Mouse (Mus musculus) limb, embryonic 12.5 days (tissue): Measurements from ENCODE around the gene Glp2r. TPM values are rescaled to one million over a fixed set of nuclear protein-coding genes. Genes with fewer than 3 reads are reported as not detected.

ENCODE experiments used
- ATAC-seq: fragments of 200-750 bp; cut with Nextera tagmentation; 2 replicates; pipeline ENCODE4 v1.8.0; 2017; ENCODE audit warnings: low read depth, moderate TSS enrichment; ENCODE audit not compliant: insufficient number of reproducible peaks, insufficient read depth, low FRiP score, low TSS enrichment
- H3K27ac ChIP-seq: fragments of 300-500 bp; sonication (generic); 2 replicates; pipeline ENCODE4 v1.5.1; 2016; ENCODE audit warnings: mild to moderate bottlenecking, moderate library complexity
- H3K27me3 ChIP-seq: fragments of 300-500 bp; sonication (generic); 2 replicates; pipeline ENCODE4 v1.6.1; 2016; ENCODE audit warnings: mild to moderate bottlenecking, moderate library complexity
- H3K36me3 ChIP-seq: fragments of 300-500 bp; sonication (generic); 2 replicates; pipeline ENCODE4 v1.6.1; 2016; ENCODE audit warnings: mild to moderate bottlenecking, moderate library complexity
- H3K4me1 ChIP-seq: fragments of 300-500 bp; sonication (generic); replicated peaks from 2 replicates; pipeline ENCODE4 v1.6.1; 2016
- H3K4me2 ChIP-seq: fragments of 300-500 bp; sonication (generic); 2 replicates; pipeline ENCODE4 v1.6.1; 2016; ENCODE audit warnings: mild to moderate bottlenecking, moderate library complexity
- H3K4me3 ChIP-seq: fragments of 300-500 bp; sonication (generic); replicated peaks from 2 replicates; pipeline ENCODE4 v1.5.1; 2016; ENCODE audit warnings: mild to moderate bottlenecking
- H3K9ac ChIP-seq: fragments of 300-500 bp; sonication (generic); replicated peaks from 2 replicates; pipeline ENCODE4 v1.6.1; 2016; ENCODE audit warnings: mild to moderate bottlenecking, moderate library complexity
- H3K9me3 ChIP-seq: fragments of 300-500 bp; sonication (generic); 2 replicates; pipeline ENCODE4 v1.6.1; 2016; ENCODE audit warnings: mild to moderate bottlenecking, moderate library complexity
- WGBS: fragments of 180-500 bp; shearing (Covaris S2); methylation state at CpG from one replicate; pipeline ENCODE4 v1.1.7; 2016; 5-methylcytosine and 5-hydroxymethylcytosine counted together
- polyA plus RNA-seq: library from polyadenylated mRNA; unstranded; fragments of >200 nt; fragmentation: Nextera tagmentation; extraction: Ambion mirVana; gene quantifications from 2 replicates; pipeline ENCODE4 v1.2.1, GENCODE M21; 2016

The Glp2r gene
- polyA plus RNA-seq, 1 experiment from 2014 or later = not detected

GRCm38 (mm10) chr11:67657685-67658382 lies 113.1 kb downstream of the Glp2r start:
- Histone ChIP-seq H3K9me3 (no peaks in the 10 kb centered on the region), H3K4me3 (no peak overlapping the region), H3K9ac (no peak overlapping the region), H3K36me3 (no peaks in the 10 kb centered on the region), H3K27ac (no peak overlapping the region), H3K4me1 (peaks cover 5% of the 10 kb centered on the region), H3K4me2 (no peak overlapping the region), H3K27me3 (no peaks in the 10 kb centered on the region; the same call in 1 of the 2 replicates)
- WGBS = 38% methylated on average over 11 of the region's 11 CpGs
- ATAC-seq = no peak

DNA sequence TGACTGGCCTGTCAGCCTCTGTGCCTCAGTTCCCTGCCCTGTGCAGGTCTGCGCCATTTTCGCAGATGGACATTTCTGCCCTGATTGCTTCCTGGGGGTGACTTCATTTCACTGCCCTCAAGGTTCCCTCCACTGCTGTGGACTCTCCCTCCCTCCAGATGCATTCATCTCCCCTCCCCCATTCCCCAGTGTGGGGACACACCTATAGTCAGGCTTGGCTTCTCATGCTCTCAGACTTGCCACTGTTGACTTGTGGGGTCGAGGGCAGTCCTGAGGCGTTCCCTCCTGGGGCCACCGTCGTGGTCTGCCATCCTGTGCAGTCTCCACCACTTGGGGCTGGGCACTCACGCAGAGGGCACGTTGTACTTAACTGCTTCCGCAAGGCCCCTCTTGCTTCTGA lies 114.1 kb downstream of the Glp2r start:
- Histone ChIP-seq H3K4me1 (peaks cover 13% of the 10 kb centered on the region), H3K4me3 (no peak overlapping the region), H3K27me3 (no peaks in the 10 kb centered on the region; the same call in 1 of the 2 replicates), H3K9ac (no peak overlapping the region), H3K9me3 (no peaks in the 10 kb centered on the region), H3K27ac (no peak overlapping the region), H3K36me3 (no peaks in the 10 kb centered on the region), H3K4me2 (no peak overlapping the region)
- ATAC-seq = no peak
- WGBS = 92% methylated on average over 9 of the region's 9 CpGs

DNA sequence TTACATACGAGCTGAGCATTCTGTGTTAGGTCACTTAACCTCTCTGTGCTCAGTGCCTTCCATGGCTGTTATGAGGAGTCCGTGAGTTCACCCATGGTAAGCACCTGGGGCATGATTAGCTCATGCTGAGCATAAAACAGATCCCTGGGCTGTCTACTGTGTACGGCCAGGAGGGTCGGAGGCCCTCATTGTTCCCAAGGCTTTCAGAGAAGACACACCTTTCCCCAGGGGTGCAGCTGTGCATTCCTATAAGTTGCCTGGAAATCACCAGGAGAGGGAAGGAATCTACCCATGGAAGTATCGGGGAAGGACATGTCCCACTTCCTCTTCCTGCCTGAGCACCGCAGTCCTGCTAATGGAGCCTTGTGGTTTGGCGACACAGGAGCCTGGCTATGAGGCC lies 114.6 kb downstream of the Glp2r start:
- Histone ChIP-seq H3K4me3 (no peak overlapping the region), H3K9ac (no peak overlapping the region), H3K36me3 (no peaks in the 10 kb centered on the region), H3K4me2 (no peak overlapping the region), H3K9me3 (no peaks in the 10 kb centered on the region), H3K4me1 (peaks cover 13% of the 10 kb centered on the region), H3K27me3 (no peaks in the 10 kb centered on the region; the same call in 1 of the 2 replicates), H3K27ac (no peak overlapping the region)
- 83% methylated on average over 7 of the region's 7 CpGs for WGBS
- ATAC-seq = no peak

DNA sequence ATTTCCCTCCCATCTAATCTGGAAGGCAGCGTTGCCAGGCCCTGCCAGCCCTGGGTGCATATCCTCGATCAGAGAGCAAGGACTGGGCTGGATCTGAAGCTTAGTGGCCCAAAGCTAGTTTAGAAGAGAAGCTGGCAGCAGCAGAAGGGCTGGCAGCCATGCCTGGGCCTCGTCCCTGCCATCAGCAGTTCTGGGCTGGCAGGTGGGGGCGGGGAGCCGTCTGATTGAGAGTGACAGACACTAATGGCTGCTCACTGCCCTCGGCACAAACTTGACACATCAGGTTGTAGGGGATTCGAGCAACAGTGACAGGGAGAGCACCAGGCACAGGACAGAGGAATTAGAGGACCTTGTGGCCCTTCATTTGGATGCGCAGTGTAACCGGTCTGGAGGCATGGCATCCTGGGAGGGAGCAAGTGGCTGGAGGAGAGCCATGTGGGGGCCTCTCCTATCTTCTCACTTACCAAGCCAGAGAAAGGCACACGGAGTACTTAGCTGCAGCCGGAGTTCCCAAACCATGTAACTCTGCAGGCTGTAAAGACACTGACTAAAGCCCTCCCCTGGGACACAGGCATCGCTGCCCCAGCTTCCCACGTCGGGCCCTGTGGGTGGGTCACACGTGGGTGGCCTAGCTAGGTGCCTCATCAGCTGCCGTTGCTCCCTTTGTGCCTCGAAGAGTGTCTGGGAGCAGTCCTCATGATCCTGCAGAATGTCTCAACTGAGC lies 115.6 kb downstream of the Glp2r start:
- Histone ChIP-seq H3K4me1 (peaks cover 13% of the 10 kb centered on the region), H3K36me3 (no peaks in the 10 kb centered on the region), H3K4me2 (no peak overlapping the region), H3K4me3 (no peak overlapping the region), H3K9ac (no peak overlapping the region), H3K27ac (no peak overlapping the region), H3K9me3 (no peaks in the 10 kb centered on the region), H3K27me3 (0 out of 2 replicates have a peak, but pooled peaks cover 4% of the 10 kb centered on the region)
- no peak for ATAC-seq
- 69% methylated on average over 17 of the region's 17 CpGs for WGBS

DNA sequence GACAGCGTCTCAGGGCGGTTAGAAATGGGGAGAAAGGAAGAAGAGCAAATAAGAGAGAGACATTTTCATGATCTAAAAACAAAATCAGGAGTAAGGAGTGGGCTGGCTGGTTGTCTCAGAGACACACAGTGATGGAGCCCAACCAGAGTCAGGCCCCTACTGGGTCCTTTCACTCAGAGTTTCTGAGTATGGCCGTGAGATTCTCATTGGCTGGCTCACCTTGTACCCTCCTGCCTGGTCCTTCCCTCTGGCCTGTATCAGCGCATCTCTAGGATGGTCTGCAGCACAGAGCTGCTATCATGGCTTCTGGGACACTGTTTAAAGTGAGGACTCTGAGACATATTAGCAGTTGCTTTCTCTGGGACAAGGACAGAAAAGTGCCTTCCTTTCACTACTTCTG lies 116.4 kb downstream of the Glp2r start:
- H3K4me2 ChIP-seq = no peak overlapping the region
- 83% methylated on average over 4 of the region's 4 CpGs for WGBS

DNA sequence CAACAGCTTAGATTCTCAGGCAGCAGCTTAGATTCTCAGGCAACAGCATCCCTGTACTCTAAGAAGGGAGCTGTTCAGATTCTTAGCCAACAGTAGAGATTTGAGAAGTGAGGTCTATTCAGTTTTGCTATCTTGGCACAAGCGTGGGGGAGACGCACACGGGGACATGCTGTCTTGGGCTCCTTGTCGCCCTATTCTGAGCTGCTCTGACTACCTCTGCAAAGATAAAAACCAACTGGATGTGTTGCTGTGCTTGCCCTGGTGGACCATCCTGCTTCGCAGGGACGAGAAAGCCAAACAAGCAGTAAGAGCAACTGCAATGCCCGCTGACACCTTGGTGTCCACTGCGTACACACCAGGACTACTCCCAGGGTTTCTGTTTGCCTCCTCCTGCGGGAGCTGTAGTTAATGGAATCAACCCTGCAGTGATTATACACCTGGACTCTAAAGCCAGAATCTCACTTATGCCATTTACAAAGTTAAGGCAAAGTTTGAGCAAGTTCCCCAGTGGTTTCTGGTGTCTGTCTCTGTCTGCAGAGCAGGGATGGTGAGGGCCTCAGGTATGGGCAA lies 117.3 kb downstream of the Glp2r start:
- H3K27ac ChIP-seq = no peak overlapping the region
- H3K9me3 ChIP-seq = no peaks in the 10 kb centered on the region
- H3K4me3 ChIP-seq = no peak overlapping the region
- peaks cover 13% of the 10 kb centered on the region for H3K4me1 ChIP-seq
- WGBS = 92% methylated on average over 9 of the region's 9 CpGs
- no peak overlapping the region for H3K4me2 ChIP-seq
- no peaks in the 10 kb centered on the region for H3K36me3 ChIP-seq
- H3K9ac ChIP-seq = no peak overlapping the region
- no peak for ATAC-seq
- H3K27me3 ChIP-seq = 0 out of 2 replicates have a peak, but pooled peaks cover 4% of the 10 kb centered on the region

More for the DNA sequence above, 116.4 kb downstream of the Glp2r start:
- H3K27ac ChIP-seq = no peak overlapping the region
- 0 out of 2 replicates have a peak, but pooled peaks cover 4% of the 10 kb centered on the region for H3K27me3 ChIP-seq
- peaks cover 13% of the 10 kb centered on the region for H3K4me1 ChIP-seq
- H3K9me3 ChIP-seq = no peaks in the 10 kb centered on the region
- no peak overlapping the region for H3K4me3 ChIP-seq
- no peak overlapping the region for H3K9ac ChIP-seq
- no peaks in the 10 kb centered on the region for H3K36me3 ChIP-seq
- ATAC-seq = no peak

DNA sequence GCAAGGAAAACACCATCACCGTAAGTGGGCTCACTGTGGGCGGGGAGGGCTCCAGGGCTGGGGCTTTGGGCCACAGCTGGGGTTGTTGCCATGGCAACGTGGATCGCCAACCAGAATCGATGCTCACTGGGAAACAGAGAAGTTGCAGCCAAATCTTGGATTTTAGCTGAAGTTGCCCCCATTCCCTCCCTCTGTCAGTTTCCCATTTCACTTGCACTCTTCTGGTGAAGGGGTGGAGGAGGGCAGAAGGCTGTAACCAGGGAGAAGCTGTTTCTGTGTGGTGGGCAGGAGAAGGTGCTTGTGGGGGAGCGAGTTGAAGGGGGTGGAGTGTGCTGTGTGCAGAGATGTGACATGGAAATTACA lies 118.1 kb downstream of the Glp2r start:
- no peaks in the 10 kb centered on the region for H3K36me3 ChIP-seq
- H3K27me3 ChIP-seq = 0 out of 2 replicates have a peak, but pooled peaks cover 4% of the 10 kb centered on the region
- H3K9me3 ChIP-seq = no peaks in the 10 kb centered on the region
- no peak overlapping the region for H3K27ac ChIP-seq
- H3K4me2 ChIP-seq = peak overlapping the region; percentile 43
- WGBS = 36% methylated on average over 6 of the region's 6 CpGs
- ATAC-seq = no peak
- no peak overlapping the region; the same call in 1 of the 2 replicates for H3K4me3 ChIP-seq
- H3K4me1 ChIP-seq = peaks cover 13% of the 10 kb centered on the region
- H3K9ac ChIP-seq = no peak overlapping the region

DNA sequence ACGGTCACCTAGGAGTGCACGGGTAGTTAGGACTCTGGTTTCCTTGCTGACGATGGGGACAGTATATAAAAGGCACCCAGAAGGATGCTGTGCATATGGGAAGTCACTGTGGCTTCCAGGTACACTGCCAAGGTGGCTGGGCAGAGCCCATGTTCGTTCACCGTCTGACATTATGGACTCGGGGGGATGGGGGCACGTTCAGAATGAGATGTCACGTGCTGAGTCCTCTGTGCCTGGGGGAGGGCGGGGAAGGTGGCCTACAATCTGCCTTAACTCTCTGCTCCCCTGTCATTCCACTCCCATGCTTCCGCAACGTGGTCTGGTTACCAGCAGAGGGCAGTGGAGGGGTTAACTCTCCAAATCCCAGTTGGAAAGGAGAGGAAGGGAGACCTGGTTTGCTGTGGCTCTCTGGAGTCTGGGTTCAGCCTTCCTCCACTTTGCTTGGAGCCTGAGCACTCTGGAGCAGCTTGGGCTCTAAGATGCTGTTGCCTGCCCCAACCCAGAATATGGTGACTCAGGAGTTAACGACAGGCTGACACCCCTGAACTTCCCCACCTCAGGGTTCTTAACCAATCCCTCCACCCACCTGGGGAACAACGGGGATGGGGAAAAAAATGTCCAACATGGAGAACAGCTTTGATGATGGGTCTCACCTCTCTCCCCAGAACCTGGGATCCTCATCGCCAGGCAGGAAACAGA lies 118.6 kb downstream of the Glp2r start:
- Histone ChIP-seq H3K4me2 (peak overlapping the region; percentile 43), H3K9ac (no peak overlapping the region), H3K27me3 (0 out of 2 replicates have a peak, but pooled peaks cover 4% of the 10 kb centered on the region), H3K4me1 (peaks cover 13% of the 10 kb centered on the region), H3K36me3 (no peaks in the 10 kb centered on the region), H3K27ac (no peak overlapping the region), H3K9me3 (no peaks in the 10 kb centered on the region), H3K4me3 (no peak overlapping the region; the same call in 1 of the 2 replicates)
- ATAC-seq = no peak
- WGBS = 15% methylated on average over 14 of the region's 14 CpGs

DNA sequence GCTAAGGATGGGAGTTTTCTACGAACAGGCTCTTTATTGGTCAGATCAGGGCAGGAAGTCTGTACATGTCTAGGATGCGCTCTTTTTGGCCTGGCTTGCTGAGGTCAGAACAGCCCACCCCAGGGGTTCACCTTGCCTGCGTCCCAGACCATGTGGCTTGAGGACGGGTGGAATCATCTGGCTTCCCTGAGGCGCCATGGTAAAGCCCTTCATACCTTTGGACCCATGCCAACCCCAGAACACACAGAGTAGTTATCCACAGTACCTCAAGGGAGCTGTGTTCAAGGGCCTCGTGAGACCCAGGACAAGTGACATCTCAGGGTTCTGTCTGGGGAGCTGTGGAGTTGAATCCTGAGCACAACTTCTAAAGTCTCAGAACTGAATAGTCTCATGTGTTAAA lies 119.2 kb downstream of the Glp2r start:
- Histone ChIP-seq H3K9me3 (no peaks in the 10 kb centered on the region), H3K27ac (no peak overlapping the region), H3K4me1 (peaks cover 13% of the 10 kb centered on the region), H3K27me3 (0 out of 2 replicates have a peak, but pooled peaks cover 4% of the 10 kb centered on the region), H3K4me3 (no peak overlapping the region), H3K9ac (no peak overlapping the region), H3K36me3 (no peaks in the 10 kb centered on the region), H3K4me2 (no peak overlapping the region)
- no peak for ATAC-seq
- 73% methylated on average over 6 of the region's 6 CpGs for WGBS

GRCm38 (mm10) chr11:67649971-67650707 lies 120.8 kb downstream of the Glp2r start:
- H3K4me2 ChIP-seq = no peak overlapping the region
- no peak overlapping the region for H3K27ac ChIP-seq
- H3K4me1 ChIP-seq = peaks cover 13% of the 10 kb centered on the region
- no peak overlapping the region for H3K9ac ChIP-seq
- H3K27me3 ChIP-seq = 0 out of 2 replicates have a peak, but pooled peaks cover 4% of the 10 kb centered on the region
- H3K36me3 ChIP-seq = no peaks in the 10 kb centered on the region
- 59% methylated on average over 10 of the region's 10 CpGs for WGBS
- H3K4me3 ChIP-seq = no peak overlapping the region
- H3K9me3 ChIP-seq = no peaks in the 10 kb centered on the region
- no peak for ATAC-seq
